Mouse (Mus musculus) hindbrain, embryonic 15.5 days (tissue): ENCODE measurements around the gene Trpd52l3. TPM values are rescaled to one million over a fixed set of nuclear protein-coding genes. Genes with fewer than 3 reads are reported as not detected.
A peak's percentile ranks its signal among the peaks of the same experiment; 100 is the strongest.

Experiments used
- ATAC-seq: fragments of 200-750 bp; cut with Nextera tagmentation; 2 replicates; pipeline ENCODE4 v1.8.0; 2017; ENCODE audit warnings: low read depth, moderate number of reproducible peaks, moderate TSS enrichment; ENCODE audit not compliant: low FRiP score
- H3K27ac ChIP-seq: fragments of 300-500 bp; sonication (generic); replicated peaks from 2 replicates; pipeline ENCODE4 v1.5.1; 2015; ENCODE audit warnings: mild to moderate bottlenecking, inconsistent platforms
- H3K27me3 ChIP-seq: fragments of 300-500 bp; sonication (generic); 2 replicates; pipeline ENCODE4 v1.6.1; 2015; ENCODE audit warnings: control low read depth, inconsistent platforms
- H3K36me3 ChIP-seq: fragments of 300-500 bp; sonication (generic); 2 replicates; pipeline ENCODE4 v1.6.1; 2015; ENCODE audit warnings: control low read depth, inconsistent platforms
- H3K4me1 ChIP-seq: fragments of 300-500 bp; sonication (generic); replicated peaks from 2 replicates; pipeline ENCODE4 v1.6.1; 2015; ENCODE audit warnings: control low read depth, inconsistent platforms
- H3K4me2 ChIP-seq: fragments of 300-500 bp; sonication (generic); 2 replicates; pipeline ENCODE4 v1.6.1; 2015; ENCODE audit warnings: moderate library complexity, mild to moderate bottlenecking, inconsistent platforms
- H3K4me3 ChIP-seq: fragments of 300-500 bp; sonication (generic); 2 replicates; pipeline ENCODE4 v1.5.1; 2015; ENCODE audit warnings: mild to moderate bottlenecking, inconsistent platforms
- H3K9ac ChIP-seq: fragments of 300-500 bp; sonication (generic); 2 replicates; pipeline ENCODE4 v1.6.1; 2015; ENCODE audit warnings: inconsistent platforms
- H3K9me3 ChIP-seq: fragments of 300-500 bp; sonication (generic); 2 replicates; pipeline ENCODE4 v1.6.1; 2016; ENCODE audit warnings: control low read depth, inconsistent platforms
- WGBS: fragments of 180-500 bp; shearing (Covaris S2); methylation state at CpG from one replicate; pipeline ENCODE4 v1.1.7; 2015; 5-methylcytosine and 5-hydroxymethylcytosine counted together
- polyA plus RNA-seq: library from polyadenylated mRNA; unstranded; fragments of >200 nt; fragmentation: Nextera tagmentation; extraction: Ambion mirVana; gene quantifications from 2 replicates; pipeline ENCODE4 v1.2.1, GENCODE M21; 2015

Trpd52l3 gene
- polyA plus RNA-seq, 1 experiment from 2014 or later, result not detected

- WGBS, result 4% methylated on average over 7 of the region's 7 CpGs
- Histone ChIP-seq H3K4me2 (peak overlapping the region; percentile 65), H3K9ac (peak overlapping the region; percentile 96), H3K4me3 (peak overlapping the region; percentile 63), H3K36me3 (no peaks in the 10 kb centered on the region), H3K4me1 (peaks cover 51% of the 10 kb centered on the region), H3K27ac (peak overlapping the region; percentile 94), H3K9me3 (no peaks in the 10 kb centered on the region), H3K27me3 (no peaks in the 10 kb centered on the region)
- no peak for ATAC-seq
Measured at GRCm38 (mm10) chr19:30031468-30031931, 27.9 kb downstream of the Trpd52l3 start.

- H3K36me3 ChIP-seq, result no peaks in the 10 kb centered on the region
- 49% methylated on average over 3 of the region's 3 CpGs for WGBS
- 0 out of 2 replicates have a peak overlapping the region, but pooled peaks have one; percentile 96 for H3K9ac ChIP-seq
- H3K27ac ChIP-seq, result no peak overlapping the region
- H3K27me3 ChIP-seq, result no peaks in the 10 kb centered on the region
- peak overlapping the region; percentile 63 for H3K4me3 ChIP-seq
- no peak for ATAC-seq
- H3K4me2 ChIP-seq, result peak overlapping the region; percentile 65
- H3K4me1 ChIP-seq, result peaks cover 51% of the 10 kb centered on the region
- no peaks in the 10 kb centered on the region for H3K9me3 ChIP-seq
Measured at GRCm38 (mm10) chr19:30032206-30032605, 28.6 kb downstream of the Trpd52l3 start.

- Histone ChIP-seq H3K4me3 (no peak overlapping the region), H3K27ac (no peak overlapping the region), H3K4me1 (peaks cover 40% of the 10 kb centered on the region), H3K27me3 (no peaks in the 10 kb centered on the region), H3K9ac (no peak overlapping the region), H3K9me3 (no peaks in the 10 kb centered on the region), H3K36me3 (0 out of 2 replicates have a peak, but pooled peaks cover 4% of the 10 kb centered on the region), H3K4me2 (no peak overlapping the region)
- ATAC-seq, result no peak
- WGBS, result 64% methylated on average over 3 of the region's 3 CpGs
Measured at GRCm38 (mm10) chr19:30035361-30035760, 31.8 kb downstream of the Trpd52l3 start.

- Histone ChIP-seq H3K27ac (no peak overlapping the region), H3K36me3 (peaks cover 4% of the 10 kb centered on the region; the same call in 1 of the 2 replicates), H3K4me1 (no peaks in the 10 kb centered on the region), H3K9me3 (no peaks in the 10 kb centered on the region), H3K4me2 (no peak overlapping the region), H3K27me3 (no peaks in the 10 kb centered on the region), H3K4me3 (no peak overlapping the region), H3K9ac (no peak overlapping the region)
- 96% methylated on average over 2 of the region's 2 CpGs for WGBS
- no peak for ATAC-seq
Measured at GRCm38 (mm10) chr19:30043691-30044090, 40.1 kb downstream of the Trpd52l3 start.

GRCm38 (mm10) chr19:30044630-30045029 is 41.0 kb downstream of the Trpd52l3 start:
- Histone ChIP-seq H3K27me3 (no peaks in the 10 kb centered on the region), H3K36me3 (no peaks in the 10 kb centered on the region; the same call in 1 of the 2 replicates), H3K9ac (no peak overlapping the region), H3K4me2 (no peak overlapping the region), H3K27ac (no peak overlapping the region), H3K4me1 (no peaks in the 10 kb centered on the region), H3K9me3 (no peaks in the 10 kb centered on the region), H3K4me3 (no peak overlapping the region)
- 96% methylated on average over 1 of the region's 1 CpGs for WGBS
- ATAC-seq, result no peak

- Histone ChIP-seq H3K36me3 (no peaks in the 10 kb centered on the region; the same call in 1 of the 2 replicates), H3K4me3 (no peak overlapping the region), H3K27me3 (no peaks in the 10 kb centered on the region), H3K4me2 (no peak overlapping the region), H3K27ac (no peak overlapping the region), H3K9me3 (no peaks in the 10 kb centered on the region), H3K9ac (no peak overlapping the region), H3K4me1 (no peaks in the 10 kb centered on the region)
- ATAC-seq, result no peak
- 65% methylated on average over 1 of the region's 1 CpGs for WGBS
Measured at GRCm38 (mm10) chr19:30045857-30046256, 42.3 kb downstream of the Trpd52l3 start.

- no peaks in the 10 kb centered on the region; the same call in 1 of the 2 replicates for H3K36me3 ChIP-seq
- no peak for ATAC-seq
- H3K27ac ChIP-seq, result no peak overlapping the region
- no peak overlapping the region for H3K4me3 ChIP-seq
- H3K27me3 ChIP-seq, result no peaks in the 10 kb centered on the region
- H3K4me2 ChIP-seq, result no peak overlapping the region
- 89% methylated on average over 2 of the region's 2 CpGs for WGBS
- no peaks in the 10 kb centered on the region for H3K4me1 ChIP-seq
- no peaks in the 10 kb centered on the region for H3K9me3 ChIP-seq
- H3K9ac ChIP-seq, result no peak overlapping the region
Measured at GRCm38 (mm10) chr19:30050584-30050983, 47.0 kb downstream of the Trpd52l3 start.

- no peak for ATAC-seq
- H3K36me3 ChIP-seq, result 0 out of 2 replicates have a peak, but pooled peaks cover 4% of the 10 kb centered on the region
- H3K4me2 ChIP-seq, result no peak overlapping the region
- H3K4me3 ChIP-seq, result no peak overlapping the region
- WGBS, result 94% methylated on average over 3 of the region's 3 CpGs
- no peak overlapping the region for H3K27ac ChIP-seq
- no peaks in the 10 kb centered on the region for H3K27me3 ChIP-seq
- no peak overlapping the region for H3K9ac ChIP-seq
- H3K4me1 ChIP-seq, result no peaks in the 10 kb centered on the region
- H3K9me3 ChIP-seq, result no peaks in the 10 kb centered on the region
Measured at GRCm38 (mm10) chr19:30051479-30051878, 47.9 kb downstream of the Trpd52l3 start.

- no peak overlapping the region for H3K27ac ChIP-seq
- H3K4me1 ChIP-seq, result no peaks in the 10 kb centered on the region
- ATAC-seq, result 0 out of 2 replicates have a peak, but pooled peaks have one; percentile 51
- H3K9me3 ChIP-seq, result no peaks in the 10 kb centered on the region
- H3K36me3 ChIP-seq, result 0 out of 2 replicates have a peak, but pooled peaks cover 4% of the 10 kb centered on the region
- H3K9ac ChIP-seq, result no peak overlapping the region
- no peaks in the 10 kb centered on the region for H3K27me3 ChIP-seq
- no peak overlapping the region for H3K4me2 ChIP-seq
- WGBS, result 95% methylated on average over 2 of the region's 2 CpGs
- H3K4me3 ChIP-seq, result no peak overlapping the region
Measured at GRCm38 (mm10) chr19:30054218-30054617, 50.6 kb downstream of the Trpd52l3 start.

Other genes starting within 250 kb of the Trpd52l3 start
- gene 9930021J03Rik, start 197.8 kb upstream of the Trpd52l3 start, polyA plus RNA-seq, result 5.5 and 6.0 TPM in 2 replicates
- gene Ranbp6, start 190.8 kb upstream of the Trpd52l3 start, polyA plus RNA-seq, result 42.8 and 45.2 TPM in 2 replicates
- gene Il33, start 78.7 kb upstream of the Trpd52l3 start, polyA plus RNA-seq, result 2.6 and 3.0 TPM in 2 replicates
- 49.5 and 50.2 TPM in 2 replicates for gene Uhrf2, start 26.7 kb downstream of the Trpd52l3 start, polyA plus RNA-seq
- gene Gldc, start 171.6 kb downstream of the Trpd52l3 start, polyA plus RNA-seq, result 8.9 and 9.3 TPM in 2 replicates
- 0.23 TPM in 1 of 2 replicates, not detected in the other for gene Mbl2, start 229.2 kb downstream of the Trpd52l3 start, polyA plus RNA-seq